In the genomic region with DNA sequence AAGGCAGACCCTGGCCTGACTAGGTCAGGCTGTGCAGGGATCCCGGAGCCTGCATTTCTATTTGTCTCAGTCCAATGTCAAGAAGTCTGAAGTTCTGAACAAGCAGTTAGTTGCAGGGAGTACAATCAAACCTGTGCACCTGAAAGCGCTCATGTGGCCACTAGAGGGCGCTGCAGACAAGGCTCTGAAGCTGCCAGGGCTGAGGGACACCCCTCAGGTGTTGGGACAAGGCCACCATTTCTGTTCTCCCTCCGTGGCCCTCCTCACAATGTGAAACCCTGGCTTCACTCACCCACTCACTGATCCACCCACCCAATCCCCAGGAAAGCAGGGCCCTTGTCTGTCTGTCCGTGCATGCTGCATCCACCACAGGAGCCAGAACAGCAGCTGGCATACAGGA, we compare ENCODE assay signal across 8 mouse cellular contexts. TPM values are rescaled to one million over a fixed set of nuclear protein-coding genes. Genes with fewer than 3 reads are reported as not detected.
A peak's percentile ranks its signal among the peaks of the same experiment; 100 is the strongest.
DNase-seq lines count a peak whose midpoint lies in the region; TF ChIP-seq lines count a peak whose summit lies in the region.

No protein-coding gene starts in this region.

- H3K4me1 ChIP-seq in heart, adult 2 months (ENCODE audit: control insufficient read depth, insufficient read depth, low read length): no peaks in the 10 kb centered on the region; the same call in 1 of the 2 replicates

- WGBS in heart, adult 2 months: 22% methylated on average over 5 of the region's 5 CpGs

- no peak overlapping the region for H3K27ac ChIP-seq in heart, adult 2 months

- peak; percentile 80 for TF ChIP-seq EP300 in heart, adult 2 months (IDR thresholded peaks at IDR 0.05; ENCODE audit: insufficient read depth, low read depth, low read length)

- H3K4me3 ChIP-seq in heart, adult 2 months: no peak overlapping the region

- H3K9ac ChIP-seq in heart, adult 2 months (ENCODE audit: low read depth, low read length): no peak overlapping the region

- DNase-seq in 3134 (ENCODE audit: extremely low read depth, insufficient read length, low spot score) (peak; percentile 63), liver (peak; percentile 86)
- DNase-seq in adrenal gland, adult 18-20 months (ENCODE audit: low spot score in 2 of 2): peak; percentile 80 to 84
- DNase-seq in embryo, embryonic 11 days: peak; percentile 79
- peak; percentile 73 to 84 for DNase-seq in heart, adult 2 months
- DNase-seq in kidney, adult 9 months: peak; percentile 75
- peak; percentile 23 to 57 for DNase-seq in monocyte, adult 2 months (ENCODE audit: low read depth in 1 of 2, low spot score in 2 of 2)
- DNase-seq in spleen, postnatal 4 days (ENCODE audit: low spot score in 2 of 2): peak; percentile 80 to 95

- intact Hi-C loops in heart, adult 2 months (cut with DNase I): loop anchor here (1.0 to 2.0 kb wide), 2 partner anchors 73 to 150 kb away; no protein-coding TSS in a partner anchor

- no peak for TF ChIP-seq POLR2A in heart, adult 2 months (IDR thresholded peaks at IDR 0.05; ENCODE audit: insufficient read depth, low read depth, low read length)

- H3K27me3 ChIP-seq in heart, adult 2 months (ENCODE audit: control insufficient read depth, insufficient read depth, low read length): no peaks in the 10 kb centered on the region

- no peaks in the 10 kb centered on the region for H3K79me2 ChIP-seq in heart, adult 2 months (replicated peaks; ENCODE audit: control insufficient read depth, insufficient read depth, low read length)

- H3K36me3 ChIP-seq in heart, adult 2 months (ENCODE audit: control insufficient read depth, insufficient read depth, low read length): no peaks in the 10 kb centered on the region

- TF ChIP-seq CTCF in heart, adult 2 months (IDR thresholded peaks at IDR 0.05): peak; percentile 96

RNA-seq across cellular contexts. Expression of a gene that starts 57.2 kb away (rescaled TPM):
- 10 to 100 TPM in 1 of 2 experiments, 1 to 10 TPM in 1; 9.3 to 11.4 TPM for total RNA-seq in adrenal gland, adult 18-20 months (2021)
- total RNA-seq in heart, adult 2 months (2021): 1 to 10 TPM; 7.0 to 8.5 TPM
- 2.3 and 3.0 TPM in 2 replicates for polyA plus RNA-seq in heart, adult 2 months (2012; rRNA removed)
